Mouse (Mus musculus) layer of hippocampus, adult 18-20 months (tissue): ENCODE results near the gene Mocs3. TPM values are rescaled to one million over a fixed set of nuclear protein-coding genes. Genes with fewer than 3 reads are reported as not detected.

Experiments
- total RNA-seq, 2 experiments: library from RNA; stranded (reverse); gene quantifications; 2 replicates each; pipeline ENCODE4 v1.2.3; 2021

Mocs3 gene
- total RNA-seq, 2 experiments from 2014 or later, result 18.1 to 18.2 TPM

Other genes with a start within 250 kb of the Mocs3 start
- under 1 TPM in 1 of 2 experiments, not detected in 1; 0.52 TPM for gene Ripor3, start 220.0 kb upstream of the Mocs3 start, total RNA-seq
- 1 to 10 TPM; 4.0 to 5.0 TPM for gene Pard6b, start 149.6 kb upstream of the Mocs3 start, total RNA-seq
- 10 to 100 TPM; 82.7 to 90.3 TPM for gene Adnp, start 23.5 kb upstream of the Mocs3 start, total RNA-seq
- 10 to 100 TPM; 24.7 to 31.3 TPM for gene Gm20716, start 258 bp upstream of the Mocs3 start, total RNA-seq
- 10 to 100 TPM; 68.3 to 74.5 TPM for gene Dpm1, start within 50 bp of the Mocs3 start, total RNA-seq
- 10 to 100 TPM; 43.9 to 51.6 TPM for gene Kcng1, start 51.1 kb downstream of the Mocs3 start, total RNA-seq